Mouse (Mus musculus) kidney, embryonic 15.5 days (tissue): ENCODE measurements around the gene Slc26a1. TPM values are rescaled to one million over a fixed set of nuclear protein-coding genes. Genes with fewer than 3 reads are reported as not detected.
A peak's percentile ranks its signal among the peaks of the same experiment; 100 is the strongest.

Experiments used
- ATAC-seq: fragments of 200-750 bp; cut with Nextera tagmentation; replicated peaks from 2 replicates; pipeline ENCODE4 v1.8.0; 2017; ENCODE audit warnings: moderate TSS enrichment; ENCODE audit not compliant: low FRiP score
- H3K27ac ChIP-seq: fragments of 300-500 bp; sonication (generic); 2 replicates; pipeline ENCODE4 v1.5.1; 2015; ENCODE audit warnings: mild to moderate bottlenecking, inconsistent platforms
- H3K27me3 ChIP-seq: fragments of 300-500 bp; sonication (generic); 2 replicates; pipeline ENCODE4 v1.6.1; 2015; ENCODE audit warnings: inconsistent platforms
- H3K36me3 ChIP-seq: fragments of 300-500 bp; sonication (generic); 2 replicates; pipeline ENCODE4 v1.6.1; 2015; ENCODE audit warnings: inconsistent platforms
- H3K4me1 ChIP-seq: fragments of 300-500 bp; sonication (generic); 2 replicates; pipeline ENCODE4 v1.6.1; 2015; ENCODE audit warnings: inconsistent platforms
- H3K4me2 ChIP-seq: fragments of 300-500 bp; sonication (generic); 2 replicates; pipeline ENCODE4 v1.6.1; 2015; ENCODE audit warnings: moderate library complexity, mild to moderate bottlenecking, inconsistent platforms
- H3K4me3 ChIP-seq: fragments of 300-500 bp; sonication (generic); replicated peaks from 2 replicates; pipeline ENCODE4 v1.5.1; 2015; ENCODE audit warnings: mild to moderate bottlenecking, inconsistent platforms
- H3K9ac ChIP-seq: fragments of 300-500 bp; sonication (generic); 2 replicates; pipeline ENCODE4 v1.6.1; 2015; ENCODE audit warnings: mild to moderate bottlenecking, inconsistent platforms
- H3K9me3 ChIP-seq: fragments of 300-500 bp; sonication (generic); replicated peaks from 2 replicates; pipeline ENCODE4 v1.6.1; 2016; ENCODE audit warnings: inconsistent platforms
- WGBS: fragments of 180-500 bp; shearing (Covaris S2); methylation state at CpG from one replicate; pipeline ENCODE4 v1.1.7; 2015; ENCODE audit warnings: mixed read lengths; 5-methylcytosine and 5-hydroxymethylcytosine counted together
- polyA plus RNA-seq: library from polyadenylated mRNA; unstranded; fragments of >200 nt; fragmentation: Nextera tagmentation; extraction: Ambion mirVana; gene quantifications from 2 replicates; pipeline ENCODE4 v1.2.1, GENCODE M21; 2015

The Slc26a1 gene
- polyA plus RNA-seq, 1 experiment from 2014 or later = 4.9 TPM

GRCm38 (mm10) chr5:108680871-108681270 is 5.5 kb upstream of the Slc26a1 start:
- 93% methylated on average over 6 of the region's 6 CpGs for WGBS
- Histone ChIP-seq H3K27me3 (no peaks in the 10 kb centered on the region), H3K27ac (no peak overlapping the region), H3K9me3 (no peaks in the 10 kb centered on the region), H3K4me2 (no peak overlapping the region), H3K36me3 (no peaks in the 10 kb centered on the region), H3K4me3 (no peak overlapping the region), H3K4me1 (peaks cover 13% of the 10 kb centered on the region), H3K9ac (no peak overlapping the region)
- no peak for ATAC-seq

- WGBS = 60% methylated on average over 3 of the region's 3 CpGs
- no peak for ATAC-seq
These were observed 4.5 kb upstream of the Slc26a1 start for GRCm38 (mm10) chr5:108679909-108680308.

GRCm38 (mm10) chr5:108678296-108678854 is 3.0 kb upstream of the Slc26a1 start:
- 93% methylated on average over 6 of the region's 6 CpGs for WGBS
- no peak overlapping the region for H3K4me2 ChIP-seq
- no peaks in the 10 kb centered on the region for H3K27me3 ChIP-seq
- H3K4me3 ChIP-seq = no peak overlapping the region
- no peaks in the 10 kb centered on the region for H3K9me3 ChIP-seq
- no peaks in the 10 kb centered on the region for H3K36me3 ChIP-seq
- ATAC-seq = no peak
- no peak overlapping the region for H3K27ac ChIP-seq
- H3K9ac ChIP-seq = no peak overlapping the region
- H3K4me1 ChIP-seq = peaks cover 16% of the 10 kb centered on the region

More at GRCm38 (mm10) chr5:108679909-108680308, 4.5 kb upstream of the Slc26a1 start:
- Histone ChIP-seq H3K4me3 (no peak overlapping the region), H3K27ac (no peak overlapping the region), H3K9ac (no peak overlapping the region), H3K4me2 (no peak overlapping the region), H3K4me1 (peaks cover 16% of the 10 kb centered on the region), H3K27me3 (no peaks in the 10 kb centered on the region), H3K9me3 (no peaks in the 10 kb centered on the region), H3K36me3 (no peaks in the 10 kb centered on the region)

- no peaks in the 10 kb centered on the region for H3K27me3 ChIP-seq
- WGBS = 4% methylated on average over 25 of the region's 25 CpGs
- peaks cover 16% of the 10 kb centered on the region for H3K4me1 ChIP-seq
- H3K4me2 ChIP-seq = peak overlapping the region; percentile 74
- H3K9me3 ChIP-seq = no peaks in the 10 kb centered on the region
- ATAC-seq = peak; percentile 76
- peak overlapping the region; percentile 44 for H3K9ac ChIP-seq
- peaks cover 4% of the 10 kb centered on the region; the same call in 1 of the 2 replicates for H3K36me3 ChIP-seq
- peak overlapping the region; percentile 43 for H3K4me3 ChIP-seq
- H3K27ac ChIP-seq = peak overlapping the region; percentile 68
These were observed 2.4 kb upstream of the Slc26a1 start for GRCm38 (mm10) chr5:108677605-108678295.

- peak; percentile 68 for ATAC-seq
- H3K36me3 ChIP-seq = peaks cover 10% of the 10 kb centered on the region
- no peaks in the 10 kb centered on the region for H3K27me3 ChIP-seq
- H3K27ac ChIP-seq = peak overlapping the region; percentile 68
- H3K9me3 ChIP-seq = no peaks in the 10 kb centered on the region
- peak overlapping the region; percentile 43 for H3K4me3 ChIP-seq
- H3K4me1 ChIP-seq = peaks cover 16% of the 10 kb centered on the region
- peak overlapping the region; percentile 44; the same call in 1 of the 2 replicates for H3K9ac ChIP-seq
- WGBS = 15% methylated on average over 5 of the region's 5 CpGs
- H3K4me2 ChIP-seq = peak overlapping the region; percentile 74
These were observed 1.6 kb upstream of the Slc26a1 start for GRCm38 (mm10) chr5:108676772-108677498.

- Histone ChIP-seq H3K4me2 (no peak overlapping the region), H3K4me3 (no peak overlapping the region), H3K9ac (no peak overlapping the region), H3K4me1 (peaks cover 23% of the 10 kb centered on the region), H3K9me3 (no peaks in the 10 kb centered on the region), H3K27ac (peak overlapping the region; percentile 67; the same call in 1 of the 2 replicates), H3K36me3 (peaks cover 19% of the 10 kb centered on the region), H3K27me3 (no peaks in the 10 kb centered on the region)
- no peak for ATAC-seq
- 80% methylated on average over 2 of the region's 2 CpGs for WGBS
These were observed 745 bp downstream of the Slc26a1 start for GRCm38 (mm10) chr5:108674624-108675023.

GRCm38 (mm10) chr5:108671757-108672156 is 3.6 kb downstream of the Slc26a1 start:
- Histone ChIP-seq H3K36me3 (peaks cover 19% of the 10 kb centered on the region), H3K27me3 (no peaks in the 10 kb centered on the region), H3K27ac (no peak overlapping the region), H3K4me3 (no peak overlapping the region), H3K9ac (no peak overlapping the region), H3K9me3 (no peaks in the 10 kb centered on the region), H3K4me2 (no peak overlapping the region), H3K4me1 (peaks cover 19% of the 10 kb centered on the region)
- no peak for ATAC-seq
- WGBS = 95% methylated on average over 12 of the region's 12 CpGs

- no peak overlapping the region for H3K4me2 ChIP-seq
- H3K4me3 ChIP-seq = no peak overlapping the region
- no peaks in the 10 kb centered on the region for H3K9me3 ChIP-seq
- H3K27ac ChIP-seq = no peak overlapping the region
- H3K4me1 ChIP-seq = peaks cover 19% of the 10 kb centered on the region
- no peak for ATAC-seq
- H3K9ac ChIP-seq = no peak overlapping the region
- peaks cover 3% of the 10 kb centered on the region; the same call in 1 of the 2 replicates for H3K27me3 ChIP-seq
- peaks cover 19% of the 10 kb centered on the region for H3K36me3 ChIP-seq
These were observed 4.6 kb downstream of the Slc26a1 start for GRCm38 (mm10) chr5:108670785-108671184.

GRCm38 (mm10) chr5:108669986-108670385 is 5.4 kb downstream of the Slc26a1 start:
- H3K4me3 ChIP-seq = peak overlapping the region; percentile 52
- ATAC-seq = peak; percentile 12; the same call in 1 of the 2 replicates

GRCm38 (mm10) chr5:108668977-108669936 is 6.1 kb downstream of the Slc26a1 start, which contains the start of gene Dgkq:
Gene Dgkq (minus strand): TSS chr5:108669672.
- H3K9ac ChIP-seq = peak within 1 kb of the TSS; percentile 66
- H3K4me2 ChIP-seq = peak within 1 kb of the TSS; percentile 77
- WGBS = 6% methylated on average over 43 of the region's 43 CpGs
- no peaks in the 10 kb centered on the region for H3K9me3 ChIP-seq
- peak within 1 kb of the TSS; percentile 87 for H3K27ac ChIP-seq
- peak within 1 kb of the TSS; percentile 52 for H3K4me3 ChIP-seq
- ATAC-seq = peak; percentile 80
- peaks cover 16% of the 10 kb centered on the region for H3K4me1 ChIP-seq
- peaks cover 11% of the 10 kb centered on the region; the same call in 1 of the 2 replicates for H3K27me3 ChIP-seq
- H3K36me3 ChIP-seq = peaks cover 19% of the 10 kb centered on the region

More at GRCm38 (mm10) chr5:108669986-108670385, 5.4 kb downstream of the Slc26a1 start:
- Histone ChIP-seq H3K36me3 (peaks cover 19% of the 10 kb centered on the region), H3K9me3 (no peaks in the 10 kb centered on the region), H3K4me1 (peaks cover 16% of the 10 kb centered on the region), H3K27me3 (peaks cover 4% of the 10 kb centered on the region; the same call in 1 of the 2 replicates), H3K9ac (peak overlapping the region; percentile 66; the same call in 1 of the 2 replicates), H3K4me2 (peak overlapping the region; percentile 77), H3K27ac (peak overlapping the region; percentile 87; the same call in 1 of the 2 replicates)
- 77% methylated on average over 9 of the region's 9 CpGs for WGBS

GRCm38 (mm10) chr5:108668387-108668932 is 6.9 kb downstream of the Slc26a1 start:
- H3K4me2 ChIP-seq = peak overlapping the region; percentile 77
- H3K4me3 ChIP-seq = peak overlapping the region; percentile 52
- WGBS = 14% methylated on average over 3 of the region's 3 CpGs
- peak overlapping the region; percentile 87 for H3K27ac ChIP-seq
- H3K9ac ChIP-seq = peak overlapping the region; percentile 66
- no peak for ATAC-seq
- H3K27me3 ChIP-seq = peaks cover 14% of the 10 kb centered on the region; the same call in 1 of the 2 replicates
- H3K36me3 ChIP-seq = peaks cover 19% of the 10 kb centered on the region
- no peaks in the 10 kb centered on the region for H3K9me3 ChIP-seq
- peaks cover 16% of the 10 kb centered on the region for H3K4me1 ChIP-seq
